Mouse (Mus musculus) left cerebral cortex, adult 18-20 months (tissue): Measurements from ENCODE around the gene Dcp1a. TPM values are rescaled to one million over a fixed set of nuclear protein-coding genes. Genes with fewer than 3 reads are reported as not detected.
"Not testable (repeated sequence)": the region's sequence is repeated elsewhere in the genome, so short reads cannot be mapped to it uniquely, and the experiment has no call there.

ENCODE experiments used
- DNase-seq, 2 experiments: peaks; one replicate each; pipeline ENCODE4 v3.0.0; 2021 to 2022; ENCODE audit warnings: low spot score in 2 of 2, mixed read lengths in 1 of 2
- total RNA-seq, 2 experiments: library from RNA; stranded (reverse); gene quantifications; 2 replicates each; pipeline ENCODE4 v1.2.3; 2021

The Dcp1a gene
- total RNA-seq, 2 experiments from 2014 or later = 21.3 to 21.5 TPM

DNA sequence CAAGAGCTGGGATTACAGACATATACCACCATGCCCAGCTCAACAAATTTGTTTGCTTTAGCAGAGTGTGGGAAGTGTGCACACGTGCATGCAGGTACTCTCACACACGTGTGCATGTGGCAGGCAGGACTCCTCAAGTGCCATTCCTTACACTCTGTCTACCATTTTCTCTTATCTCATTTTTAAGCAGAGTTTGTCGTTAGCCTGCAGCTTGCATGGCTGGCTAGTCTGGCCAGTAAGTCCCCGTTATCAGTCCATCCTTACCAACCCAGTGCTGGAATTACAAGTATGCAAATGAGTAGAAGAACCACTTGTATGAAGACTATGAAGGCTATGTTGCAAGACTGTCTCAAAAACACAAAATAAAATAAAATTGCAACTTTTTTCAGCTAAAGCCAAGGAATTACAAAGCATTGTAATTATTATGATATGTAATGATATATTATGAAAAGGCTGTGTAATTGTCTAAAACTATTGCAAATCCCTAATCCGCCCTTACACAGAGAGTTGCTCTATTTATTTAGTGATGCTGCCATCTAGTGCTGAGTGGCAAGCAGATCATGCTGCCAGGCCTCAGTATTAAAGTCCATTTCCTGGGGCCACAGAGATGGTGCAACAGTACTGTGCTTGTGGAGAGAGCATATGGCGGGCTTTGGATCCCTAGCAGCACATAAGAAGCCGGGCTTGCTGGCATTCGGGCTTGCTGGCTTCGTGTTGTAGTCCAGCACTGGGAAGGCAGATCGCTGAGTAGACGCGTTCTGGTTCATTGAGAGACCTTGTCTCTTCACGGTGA lies 36.8 kb downstream of the Dcp1a start:
- DNase-seq = no peak

GRCm38 (mm10) chr14:30519323-30519722 lies 40.0 kb downstream of the Dcp1a start:
- DNase-seq = no peak

GRCm38 (mm10) chr14:30523356-30523755 lies 44.0 kb downstream of the Dcp1a start:
- peak; percentile 50 to 65 for DNase-seq

DNA sequence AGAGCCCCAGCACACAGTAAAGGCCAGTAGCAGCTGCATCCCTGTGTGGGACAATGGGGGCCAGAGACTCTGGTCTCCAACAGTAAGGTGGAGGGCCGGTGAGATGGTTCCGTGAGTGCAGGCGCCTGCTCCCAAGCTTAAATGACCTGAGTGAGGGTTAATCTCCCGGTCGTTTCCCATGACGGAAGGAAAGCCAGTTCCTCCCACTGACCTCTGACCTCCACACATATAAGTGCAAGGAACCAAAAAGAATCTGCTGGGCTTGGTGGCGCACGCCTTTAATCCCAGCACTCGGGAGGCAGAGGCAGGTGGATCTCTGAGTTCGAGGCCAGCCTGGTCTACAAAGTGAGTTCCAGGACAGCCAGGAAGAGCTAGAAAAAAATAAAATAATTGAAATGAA lies 49.1 kb downstream of the Dcp1a start:
- DNase-seq = no peak

GRCm38 (mm10) chr14:30528961-30529360 lies 49.6 kb downstream of the Dcp1a start:
- DNase-seq = no peak

- no peak for DNase-seq
Measured at GRCm38 (mm10) chr14:30529454-30529853, 50.1 kb downstream of the Dcp1a start.

- DNase-seq = no peak
Measured at GRCm38 (mm10) chr14:30530726-30531269, 51.5 kb downstream of the Dcp1a start.

DNA sequence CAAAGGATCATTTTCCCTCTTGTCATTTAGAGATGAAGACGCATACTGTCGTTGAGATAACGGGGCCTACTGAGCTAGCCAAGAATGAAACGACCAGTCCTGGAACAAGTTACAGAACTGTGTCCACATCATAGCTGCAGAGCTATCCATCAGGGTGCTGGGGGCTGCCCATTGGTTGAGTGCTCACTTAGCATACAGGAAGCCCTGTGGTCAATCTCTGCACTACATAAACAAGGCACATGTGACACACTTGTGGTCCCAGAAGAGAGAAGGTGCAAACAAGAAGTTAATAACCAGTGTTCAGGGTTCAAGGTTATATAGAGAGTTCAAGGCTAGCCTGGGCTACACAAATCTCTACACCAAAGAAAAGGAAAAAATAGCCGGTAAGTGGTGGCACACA lies 52.1 kb downstream of the Dcp1a start:
- no peak for DNase-seq

- DNase-seq = no peak
Measured at GRCm38 (mm10) chr14:30531896-30532295, 52.6 kb downstream of the Dcp1a start.

GRCm38 (mm10) chr14:30533780-30534450 lies 54.6 kb downstream of the Dcp1a start:
- no peak for DNase-seq

DNA sequence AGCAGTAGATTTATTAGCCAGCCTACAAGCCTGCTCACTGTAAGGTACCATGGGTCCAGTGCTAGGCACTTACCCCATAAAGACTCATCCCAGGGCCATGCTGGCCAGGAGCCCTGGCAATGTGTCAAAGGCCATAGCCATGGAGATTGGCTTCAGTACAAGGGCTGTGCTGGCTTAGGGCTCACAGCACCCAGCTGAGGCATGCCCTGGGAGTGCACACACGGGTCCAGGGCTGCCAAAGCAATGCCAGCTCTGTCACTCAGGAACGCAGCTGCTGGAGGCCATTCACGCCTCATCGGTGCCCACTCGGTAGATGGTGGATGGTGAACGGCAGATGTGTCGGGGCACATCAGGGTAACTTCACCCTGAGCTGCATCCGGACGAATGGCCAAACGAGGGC lies 62.2 kb downstream of the Dcp1a start:
- DNase-seq = peak; percentile 50 to 54

DNA sequence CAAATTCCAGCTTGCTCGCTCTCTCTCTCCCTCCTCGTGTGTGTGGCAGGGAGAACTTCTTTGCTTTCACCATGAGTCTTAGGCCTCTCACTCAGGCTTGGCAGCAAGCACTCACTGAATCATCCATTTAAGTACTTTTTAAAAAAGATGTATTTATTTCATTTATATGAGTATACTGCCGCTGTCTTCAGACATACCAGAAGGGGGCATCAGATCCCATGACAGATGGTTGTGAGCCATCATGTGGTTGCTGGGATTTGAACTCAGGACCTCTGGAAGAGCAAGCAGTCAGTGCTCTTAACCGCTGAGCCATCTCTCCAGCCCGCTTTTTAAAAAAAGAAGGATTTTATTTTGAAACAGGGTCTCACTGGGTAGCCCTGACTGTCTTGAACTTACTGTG lies 64.0 kb downstream of the Dcp1a start:
- not testable (repeated sequence) for DNase-seq

GRCm38 (mm10) chr14:30548131-30548720 lies 68.9 kb downstream of the Dcp1a start, which contains the start of gene Tkt:
TSS of gene Tkt (plus strand) at chr14:30548359.
- DNase-seq = peak; percentile 62 to 63

GRCm38 (mm10) chr14:30548965-30549776 lies 69.8 kb downstream of the Dcp1a start:
- peak; percentile 86 to 92 for DNase-seq

GRCm38 (mm10) chr14:30549777-30550149 lies 70.4 kb downstream of the Dcp1a start:
- peak in 1 of 2 experiments; percentile 15 for DNase-seq

GRCm38 (mm10) chr14:30550232-30551070 lies 71.1 kb downstream of the Dcp1a start:
- DNase-seq = no peak

GRCm38 (mm10) chr14:30551509-30551908 lies 72.2 kb downstream of the Dcp1a start:
- no peak for DNase-seq

- no peak for DNase-seq
Measured at GRCm38 (mm10) chr14:30551981-30552380, 72.6 kb downstream of the Dcp1a start.

GRCm38 (mm10) chr14:30553185-30553584 lies 73.8 kb downstream of the Dcp1a start:
- DNase-seq = no peak

DNA sequence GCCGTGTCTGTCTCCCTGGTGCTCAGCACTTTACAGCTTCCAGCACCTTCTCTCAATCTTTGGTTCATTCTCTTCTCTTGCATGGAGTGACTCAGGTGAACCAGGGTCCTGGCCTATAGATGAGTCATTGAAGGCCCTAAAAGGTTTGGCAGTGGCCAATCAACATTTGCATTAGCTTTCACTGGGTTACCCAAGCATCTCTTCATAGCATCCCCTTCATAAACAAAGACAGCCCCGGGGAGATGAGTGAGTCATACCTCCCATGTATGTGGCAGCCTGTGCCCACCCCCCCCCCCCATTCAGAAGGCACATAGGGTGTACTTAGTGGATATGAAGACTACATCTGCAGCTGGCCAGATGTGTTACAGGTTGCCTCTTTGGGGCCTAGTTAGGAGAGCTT lies 77.3 kb downstream of the Dcp1a start:
- DNase-seq = no peak
